Mouse (Mus musculus): ENCODE measurements around the gene Trim7.
"Not testable (repeated sequence)": the region's sequence is repeated elsewhere in the genome, so short reads cannot be mapped to it uniquely, and the experiment has no call there.

Trim7 gene

DNA sequence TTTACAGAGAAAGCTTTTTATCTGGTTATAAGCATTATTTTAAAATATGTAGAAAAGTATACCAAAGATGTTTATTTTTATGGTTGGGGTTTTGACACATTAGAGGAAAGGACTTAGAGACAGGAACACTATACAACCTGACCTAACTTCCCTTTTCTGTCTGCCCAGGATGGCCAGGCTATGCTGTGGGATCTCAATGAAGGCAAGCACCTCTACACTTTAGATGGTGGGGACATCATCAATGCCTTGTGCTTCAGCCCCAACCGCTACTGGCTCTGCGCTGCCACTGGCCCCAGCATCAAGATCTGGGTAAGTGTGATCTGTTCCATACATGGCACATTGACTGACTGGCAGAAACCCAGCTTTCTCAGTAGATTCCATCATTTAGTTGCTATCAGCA is 22.0 kb upstream of the Trim7 start:
- DNase-seq, result no peak

- DNase-seq, result no peak
Measured at GRCm38 (mm10) chr11:48804922-48805321, 21.0 kb upstream of the Trim7 start.

GRCm38 (mm10) chr11:48806856-48807562 is 18.9 kb upstream of the Trim7 start:
- DNase-seq, result peak; percentile 35

DNA sequence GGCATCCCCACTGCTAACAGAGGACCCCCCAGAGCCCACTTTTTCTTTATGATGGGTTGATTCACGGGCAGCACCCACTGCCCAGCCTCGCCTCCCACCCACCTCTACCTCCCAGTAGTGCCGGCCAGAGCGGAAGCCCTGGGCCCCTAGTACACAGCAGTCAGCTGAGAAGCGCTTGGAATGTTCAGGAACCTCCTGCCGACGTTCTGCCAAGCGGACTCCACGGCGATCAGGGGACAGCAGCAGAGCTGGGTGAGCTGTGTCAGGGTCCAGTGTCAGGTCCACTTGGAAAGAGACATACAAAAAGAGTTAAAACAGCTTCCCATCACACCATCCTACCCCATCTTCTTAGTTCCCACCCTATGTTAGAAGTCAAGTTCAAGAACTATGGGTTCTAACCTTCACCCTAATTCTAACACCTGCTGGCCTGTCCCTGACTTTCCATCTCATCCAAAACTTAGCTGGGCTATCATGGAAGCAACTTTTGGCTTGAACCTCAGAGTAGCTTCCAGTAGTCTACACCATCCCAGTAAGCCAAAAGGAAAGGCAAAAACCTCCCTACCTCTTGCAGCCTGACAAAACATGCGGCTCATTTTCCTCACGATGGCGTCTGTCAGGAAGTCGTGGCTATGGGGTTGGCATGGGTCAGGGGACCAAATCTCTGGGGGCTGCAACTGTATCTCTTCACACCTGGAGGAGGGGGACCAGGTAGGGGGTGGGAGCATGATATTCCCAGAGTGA is 18.2 kb upstream of the Trim7 start:
- no peak for DNase-seq

- DNase-seq, result no peak
Measured at GRCm38 (mm10) chr11:48808304-48808646, 17.7 kb upstream of the Trim7 start.

GRCm38 (mm10) chr11:48808737-48809433 is 17.1 kb upstream of the Trim7 start:
- DNase-seq, result peak; percentile 18

DNA sequence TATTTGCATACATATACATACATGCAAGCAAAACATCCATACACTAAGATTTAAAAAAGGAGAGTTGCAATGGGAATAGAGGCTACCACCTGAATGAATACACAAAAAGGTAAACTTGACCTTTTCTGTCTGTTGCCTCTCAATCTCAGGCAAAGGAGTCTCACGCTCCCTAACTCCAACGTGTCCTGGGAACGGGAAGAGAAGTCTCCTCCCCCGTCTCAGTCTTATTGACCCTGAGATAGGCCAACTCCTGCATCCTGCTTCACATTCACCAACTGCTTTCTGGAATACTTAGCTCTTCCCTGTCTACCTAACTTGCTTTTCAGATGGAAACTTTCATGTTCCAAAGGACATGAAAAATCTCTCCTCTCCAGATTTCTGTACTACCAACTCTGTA is 16.5 kb upstream of the Trim7 start:
- DNase-seq, result no peak

DNA sequence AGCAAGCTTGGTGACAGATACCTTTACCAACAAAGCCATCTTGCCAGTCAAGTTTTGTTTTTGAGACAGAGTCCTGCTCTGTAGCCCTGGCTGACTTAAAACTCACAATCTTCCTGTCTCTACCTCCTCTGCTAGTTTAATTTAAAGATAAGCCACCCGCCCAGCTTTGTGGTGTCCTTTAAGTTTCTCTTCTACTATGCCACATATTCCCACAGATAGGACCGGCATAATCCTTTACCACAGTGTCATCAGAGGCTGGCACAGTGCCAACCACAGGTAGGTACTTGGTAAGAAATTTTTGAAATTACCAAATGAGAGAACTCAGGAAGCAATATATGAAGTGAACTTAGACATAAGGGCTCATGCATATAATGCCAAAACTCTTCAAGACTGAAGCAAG is 15.8 kb upstream of the Trim7 start:
- no peak for DNase-seq

DNA sequence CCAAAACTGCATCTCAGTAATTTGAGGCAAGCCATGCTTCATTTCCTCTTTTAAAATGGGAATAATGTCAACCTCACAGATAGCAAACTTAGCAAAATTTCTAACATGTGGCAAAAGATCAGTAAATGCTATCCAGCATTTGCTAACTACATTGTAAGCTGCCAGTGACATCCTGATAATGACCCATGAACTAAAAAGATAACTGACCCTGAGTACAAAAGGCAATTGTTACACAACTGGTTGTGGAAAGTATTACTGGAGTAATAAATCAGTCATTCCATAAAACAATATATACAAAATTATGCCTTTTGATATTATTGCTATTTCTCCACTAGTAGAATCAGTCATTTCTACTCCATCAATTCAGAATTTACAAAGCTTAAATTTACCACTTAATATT is 12.2 kb upstream of the Trim7 start:
- DNase-seq, result no peak

- no peak for DNase-seq
Measured at GRCm38 (mm10) chr11:48815851-48816250, 10.1 kb upstream of the Trim7 start.

DNA sequence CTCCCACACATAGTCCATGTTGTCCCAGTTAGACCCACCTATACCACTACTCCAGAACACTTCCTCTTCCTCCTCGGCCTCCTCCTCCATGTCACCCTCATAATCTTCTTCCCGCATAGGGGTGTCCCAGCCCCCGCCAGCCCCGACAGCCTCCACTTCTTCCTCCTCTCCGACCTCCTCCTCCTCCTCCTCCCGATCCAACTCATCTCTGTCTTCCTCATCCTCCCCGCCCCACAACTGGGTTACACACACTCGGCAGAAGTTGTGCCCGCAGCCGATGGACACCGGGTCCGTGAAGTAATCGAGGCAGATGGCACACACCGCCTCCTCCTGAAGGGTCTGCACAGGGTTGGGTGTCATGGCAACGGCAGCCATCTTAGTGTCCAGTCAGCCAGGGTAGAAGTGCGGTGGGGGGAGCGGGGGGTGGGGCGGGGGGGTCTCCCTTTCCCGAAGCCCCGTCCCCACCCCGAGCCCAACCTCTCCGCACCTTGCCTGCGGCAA is 9.6 kb upstream of the Trim7 start:
- DNase-seq, result peak; percentile 62

DNA sequence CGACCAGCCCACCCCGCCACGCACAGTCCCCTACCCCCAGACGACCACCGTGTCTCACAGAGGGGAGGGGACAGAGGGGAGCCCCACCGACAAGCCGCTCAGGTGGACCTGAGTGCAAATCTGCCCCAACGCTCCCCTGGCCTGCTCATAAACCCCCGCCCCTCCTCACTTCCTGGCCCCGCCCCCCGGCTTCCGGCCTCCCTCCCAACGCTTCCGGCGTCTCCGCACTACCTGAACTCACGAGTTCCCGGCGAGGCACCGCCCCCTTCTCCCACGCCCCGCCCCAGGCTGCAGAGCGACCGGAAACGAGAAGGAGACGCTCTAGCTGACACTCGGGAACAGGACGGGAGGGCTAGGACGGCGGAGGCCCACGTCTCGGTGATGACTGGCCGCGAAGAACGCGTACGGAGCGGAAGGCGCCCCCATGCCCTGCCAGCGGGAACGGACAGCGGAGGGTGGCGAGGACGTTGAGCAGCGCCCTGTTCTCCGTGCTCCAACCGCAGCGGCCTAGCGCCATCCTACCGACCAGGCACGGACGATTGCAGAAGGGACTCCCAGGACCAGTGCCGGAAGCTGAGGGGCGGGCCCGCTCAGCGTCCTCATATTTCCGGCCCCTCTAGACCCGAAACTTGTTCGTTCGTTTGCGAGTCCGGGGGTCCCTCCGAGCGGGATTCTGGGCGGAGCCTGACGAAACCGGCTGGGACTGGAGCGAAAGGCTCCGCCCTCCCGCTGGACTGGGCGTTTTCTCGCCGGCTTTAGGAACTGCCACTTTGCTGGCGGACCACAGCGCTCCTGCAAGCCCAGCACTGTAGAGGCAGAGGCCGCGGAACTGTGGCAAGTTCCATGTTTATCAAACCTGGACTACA is 8.9 kb upstream of the Trim7 start, which contains the start of gene Trim41:
Gene Trim41, minus strand, starts transcription at position 554 of the 866 bp plus-strand sequence.
- peak; percentile 99 for DNase-seq

- DNase-seq, result no peak
Measured at GRCm38 (mm10) chr11:48817794-48818193, 8.1 kb upstream of the Trim7 start.

- DNase-seq, result peak; percentile 72
Measured at GRCm38 (mm10) chr11:48818346-48818745, 7.6 kb upstream of the Trim7 start.

DNA sequence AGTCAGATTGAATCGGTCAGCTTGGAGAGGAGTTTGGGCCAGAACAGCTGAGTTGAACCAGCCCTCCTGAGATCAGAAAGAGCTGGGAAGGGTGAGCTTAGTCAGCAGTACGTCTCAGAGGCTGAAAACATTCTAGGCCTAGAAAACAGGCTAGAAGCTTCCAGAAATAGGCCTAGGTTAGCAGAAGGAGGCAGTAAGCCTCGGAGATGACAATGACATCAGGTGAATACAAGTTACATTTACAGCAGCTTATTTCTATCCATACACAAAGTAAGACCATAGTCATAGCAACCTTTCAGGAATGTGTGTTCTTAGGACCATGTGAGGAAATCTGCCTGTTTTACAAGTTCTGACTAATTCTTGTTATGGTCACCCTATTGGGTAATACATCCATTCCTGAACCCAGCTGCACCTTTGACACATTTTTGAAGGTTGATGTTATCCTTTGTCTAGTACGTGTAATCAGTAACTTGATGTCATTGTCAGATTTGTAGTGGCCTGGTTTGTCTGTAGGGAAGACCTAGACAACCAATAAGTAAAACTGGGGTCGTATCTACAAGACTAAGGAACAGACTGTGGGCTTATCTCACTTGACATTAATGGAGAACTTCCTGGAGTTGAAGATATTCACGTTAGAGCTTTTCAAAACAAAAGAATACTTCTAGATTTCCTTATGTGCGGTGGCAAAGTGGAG is 6.2 kb upstream of the Trim7 start:
- no peak for DNase-seq

DNA sequence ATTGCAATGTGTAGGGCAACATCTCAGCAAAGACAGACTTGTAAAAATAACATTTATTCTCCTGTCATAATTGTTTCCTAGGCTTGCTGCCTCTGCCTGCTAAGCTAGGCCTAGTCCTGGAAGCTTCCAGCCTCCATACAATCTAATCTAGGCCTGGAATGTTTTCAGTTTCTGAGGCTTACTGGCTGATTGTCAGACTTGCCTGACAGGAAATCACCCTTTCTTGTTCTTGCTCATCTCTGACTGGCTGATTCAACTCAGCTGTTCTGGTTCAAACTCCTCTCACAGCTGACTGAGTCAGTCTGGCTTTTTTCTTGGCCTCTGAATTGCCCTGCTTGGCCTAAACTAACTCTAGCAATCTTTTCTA is 5.6 kb upstream of the Trim7 start:
- DNase-seq, result no peak

- DNase-seq, result not testable (repeated sequence)
Measured at GRCm38 (mm10) chr11:48821299-48821698, 4.6 kb upstream of the Trim7 start.

DNA sequence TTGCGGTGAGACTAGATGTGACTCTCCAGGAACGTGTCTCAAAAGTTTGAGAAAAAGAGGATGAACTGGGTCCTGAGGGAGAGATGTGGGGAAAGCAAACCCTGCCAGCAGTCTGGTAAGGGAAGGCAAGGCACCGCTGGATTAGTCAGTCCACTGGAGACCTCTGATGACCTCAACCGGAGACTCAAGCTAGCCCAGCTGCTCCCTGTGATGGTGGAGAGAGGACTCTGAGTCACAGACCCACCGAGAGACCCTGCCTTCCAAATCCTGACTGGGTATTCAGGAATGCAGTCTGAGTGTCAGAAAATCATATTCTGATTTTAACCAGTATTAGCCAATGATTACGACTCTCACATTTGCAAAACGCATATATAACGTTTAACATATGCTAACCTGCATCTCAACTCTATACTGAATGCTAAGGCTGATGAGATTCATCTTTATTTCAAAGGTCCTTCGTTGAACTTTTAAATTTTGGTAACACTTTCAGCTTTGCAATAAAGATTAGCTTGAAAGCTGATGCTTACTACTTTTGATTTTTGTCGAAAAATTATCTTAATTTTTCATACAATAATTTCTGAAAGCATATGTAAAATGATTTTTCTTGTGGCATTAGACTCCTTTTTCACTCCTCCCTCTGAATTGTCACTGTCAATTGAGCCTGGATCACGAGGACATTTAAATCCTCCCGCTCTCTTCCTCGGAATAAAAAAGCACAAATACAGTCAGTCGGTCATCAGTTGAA is 3.0 kb upstream of the Trim7 start:
- DNase-seq, result no peak

DNA sequence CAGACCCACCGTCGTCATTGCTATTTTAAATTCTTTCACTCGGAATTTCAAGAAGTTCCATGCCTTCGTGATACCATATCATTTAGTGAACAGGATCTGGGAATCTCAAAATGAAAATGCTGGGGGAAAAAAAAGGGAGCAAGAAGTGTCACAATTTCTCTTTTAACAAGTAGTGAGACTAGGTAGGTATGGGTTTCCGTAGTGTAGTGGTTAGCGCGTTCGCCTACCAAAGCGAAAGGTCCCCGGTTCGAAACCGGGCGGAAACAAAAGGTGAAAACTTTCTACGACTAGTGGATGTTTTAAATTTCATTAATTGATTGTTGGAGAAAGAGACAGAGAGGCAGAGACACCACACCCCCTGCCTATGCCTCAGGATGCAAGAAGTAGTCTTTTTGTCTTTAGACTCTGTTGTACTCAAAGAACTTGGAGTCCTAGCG is 2.4 kb upstream of the Trim7 start:
- DNase-seq, result peak; percentile 33

- no peak for DNase-seq
Measured at GRCm38 (mm10) chr11:48824311-48824830, 1.6 kb upstream of the Trim7 start.

DNA sequence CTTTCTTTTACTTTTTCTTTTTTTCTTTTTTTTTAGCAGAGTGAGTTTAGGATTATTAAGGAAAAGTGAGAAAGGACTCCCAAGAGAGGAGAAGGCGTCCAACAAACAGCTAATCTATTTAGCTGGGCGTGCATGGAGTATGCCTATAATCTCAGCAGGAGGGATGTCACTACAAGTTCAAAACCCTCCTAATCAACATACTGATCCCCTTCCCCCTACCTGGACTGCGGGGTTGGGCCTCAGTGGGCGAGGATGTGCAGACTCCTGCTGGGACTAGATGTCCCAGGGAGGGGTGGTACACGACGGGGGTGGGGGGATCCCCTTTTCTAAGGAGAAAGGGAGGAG is 784 bp downstream of the Trim7 start:
- no peak for DNase-seq

Measured in right cerebral cortex, postnatal 14 days (tissue).